Mouse (Mus musculus) thymus, adult 2 months (tissue): ENCODE measurements around the gene Ripply2.

Source experiments
- CTCF ChIP-seq: fragments of 200-500 bp; IDR thresholded peaks from 2 replicates; pipeline ENCODE4 v1.5.1; 2012; ENCODE audit warnings: mild to moderate bottlenecking, control low read depth, low read length, moderate library complexity, borderline replicate concordance; ENCODE audit not compliant: control insufficient read depth, poor library complexity, insufficient read depth; ENCODE audit errors: extremely low read depth
- POLR2A ChIP-seq: fragments of 200-500 bp; IDR thresholded peaks from 2 replicates; pipeline ENCODE4 v1.6.1; 2012; ENCODE audit warnings: mild to moderate bottlenecking, low read length, control low read depth, moderate library complexity; ENCODE audit not compliant: control insufficient read depth, poor library complexity, insufficient read depth; ENCODE audit errors: extremely low read depth

- TF ChIP-seq CTCF, result no peak
- TF ChIP-seq POLR2A, result no peak
Measured at GRCm38 (mm10) chr9:87025764-87026163, 10.4 kb downstream of the Ripply2 start.
